Mouse (Mus musculus) adrenal gland, postnatal 25 days (tissue): ENCODE measurements around the gene Cnnm2. TPM values are rescaled to one million over a fixed set of nuclear protein-coding genes. Genes with fewer than 3 reads are reported as not detected.

Experiments
- DNase-seq: peaks from one replicate; pipeline ENCODE4 v3.0.0; 2021; ENCODE audit warnings: mixed read lengths
- total RNA-seq: library from RNA; stranded (reverse); gene quantifications from 2 replicates; pipeline ENCODE4 v1.2.3, GENCODE M21; 2021

The Cnnm2 gene
- total RNA-seq, 1 experiment from 2014 or later: 20.9 TPM

DNA sequence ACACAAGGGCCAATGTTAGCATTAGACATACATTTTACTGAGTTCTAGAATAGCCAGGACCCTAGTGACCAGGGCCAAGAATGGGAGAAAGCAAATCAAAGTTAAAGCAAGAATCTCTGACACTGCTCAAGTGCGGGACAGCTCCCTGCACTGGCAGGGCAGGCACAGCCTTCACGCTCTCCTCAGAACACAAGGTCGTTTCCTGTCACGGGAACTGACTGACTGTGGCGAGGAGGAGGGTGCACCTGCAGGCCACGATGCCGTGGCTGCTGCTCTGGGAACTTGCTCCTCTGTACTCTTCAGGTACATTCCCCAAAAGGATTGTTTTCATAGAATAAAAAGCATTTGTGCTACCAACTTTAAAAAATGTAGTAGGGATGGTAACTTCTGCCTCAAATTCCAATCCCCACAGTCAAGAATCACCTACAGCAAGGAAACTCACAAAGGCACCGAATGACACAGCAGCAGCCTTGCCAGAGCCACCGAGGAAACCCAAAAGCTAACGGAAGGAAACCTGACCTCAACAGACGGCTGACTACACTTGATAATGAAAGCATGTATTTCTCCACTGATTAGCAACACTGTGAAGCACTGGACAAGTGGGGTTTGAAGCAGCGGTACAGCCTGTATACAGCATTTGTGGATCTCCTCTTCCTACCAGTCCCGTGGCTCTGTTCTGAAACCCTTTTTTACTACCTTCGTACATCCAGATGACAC, 126.6 kb downstream of the Cnnm2 start:
- DNase-seq: peak; percentile 33

- no peak for DNase-seq
These were observed 128.3 kb downstream of the Cnnm2 start for GRCm38 (mm10) chr19:46889666-46890065.

DNA sequence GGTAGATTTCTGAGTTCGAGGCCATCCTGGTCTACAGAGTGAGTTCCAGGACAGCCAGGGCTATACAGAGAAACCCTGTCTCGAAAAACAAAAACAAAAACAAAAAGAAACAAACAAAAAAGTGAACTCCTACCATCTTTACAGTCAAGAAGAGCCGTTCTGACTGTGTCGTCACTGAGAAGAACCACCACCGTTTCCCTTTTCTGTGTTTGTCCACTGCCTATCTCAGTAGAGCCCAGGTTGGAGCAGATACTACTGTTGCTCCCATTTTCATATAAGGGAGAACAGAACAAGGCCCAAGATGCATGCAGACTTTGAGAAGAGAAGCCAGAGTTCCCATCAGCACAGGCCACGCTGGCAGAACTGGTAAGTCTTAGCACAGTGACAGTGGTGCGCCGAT, 129.3 kb downstream of the Cnnm2 start:
- DNase-seq: no peak

DNA sequence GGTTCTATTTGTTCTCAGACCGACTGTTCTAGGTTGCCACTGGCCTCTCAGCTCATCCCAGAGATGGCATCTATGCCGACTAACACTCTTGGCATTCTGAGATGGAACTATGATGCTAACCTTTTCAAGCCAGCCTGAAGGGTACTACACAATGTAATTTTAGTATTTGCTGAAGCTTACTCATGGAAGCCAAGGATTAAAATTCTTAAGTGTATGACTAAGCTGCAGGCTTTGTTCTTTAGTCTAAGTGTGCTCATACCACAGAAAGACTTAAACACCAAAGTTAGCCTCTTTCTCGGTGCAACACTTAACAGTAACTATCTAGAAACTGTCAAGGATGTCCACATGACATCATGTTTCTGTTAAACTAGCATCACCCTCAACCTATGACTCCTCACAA, 131.5 kb downstream of the Cnnm2 start:
- DNase-seq: no peak

- DNase-seq: no peak
These were observed 132.1 kb downstream of the Cnnm2 start for GRCm38 (mm10) chr19:46893484-46893883.

DNA sequence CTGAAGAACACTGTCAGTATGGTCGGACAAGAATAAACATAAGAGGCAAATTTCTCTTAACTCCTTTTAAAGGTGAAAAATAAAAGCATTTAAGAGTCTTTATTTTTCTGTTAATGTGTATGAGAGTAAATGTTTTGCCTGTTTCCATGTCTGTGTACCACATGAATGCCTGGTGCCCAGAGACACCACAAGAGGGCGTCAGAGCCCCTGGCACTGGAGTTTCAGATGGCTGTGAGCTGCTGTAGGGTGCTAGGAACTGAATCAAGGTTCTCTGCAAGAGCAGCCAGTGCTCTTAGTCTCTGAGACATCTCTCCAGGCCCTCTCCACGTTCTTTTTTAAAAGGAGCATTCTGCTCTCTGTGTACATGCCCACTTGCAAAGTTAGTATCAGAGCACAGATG, 135.7 kb downstream of the Cnnm2 start:
- DNase-seq: no peak

GRCm38 (mm10) chr19:46898222-46898621, 136.8 kb downstream of the Cnnm2 start:
- no peak for DNase-seq

GRCm38 (mm10) chr19:46899306-46899705, 137.9 kb downstream of the Cnnm2 start:
- no peak for DNase-seq

- DNase-seq: peak; percentile 44
These were observed 138.5 kb downstream of the Cnnm2 start for GRCm38 (mm10) chr19:46899871-46900270.

DNA sequence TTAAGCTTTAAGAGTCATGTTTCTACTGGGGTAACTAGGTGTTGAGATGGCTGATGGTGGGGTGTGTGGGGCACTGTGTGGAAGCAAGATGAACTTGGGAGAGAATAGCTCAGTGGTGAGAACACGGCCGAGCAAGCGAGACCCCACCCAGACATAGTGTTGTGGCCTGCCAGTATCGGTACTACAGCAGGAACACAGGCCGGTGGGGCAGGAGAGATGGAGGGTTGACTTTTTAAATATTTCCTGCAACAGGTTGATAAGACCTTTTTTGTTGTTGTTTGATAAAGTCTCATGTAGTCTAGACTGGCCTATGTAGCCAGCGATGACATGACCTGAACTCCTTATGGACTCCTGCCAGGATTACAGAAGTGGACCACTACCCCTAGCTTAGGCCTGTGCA, 139.4 kb downstream of the Cnnm2 start:
- DNase-seq: no peak

DNA sequence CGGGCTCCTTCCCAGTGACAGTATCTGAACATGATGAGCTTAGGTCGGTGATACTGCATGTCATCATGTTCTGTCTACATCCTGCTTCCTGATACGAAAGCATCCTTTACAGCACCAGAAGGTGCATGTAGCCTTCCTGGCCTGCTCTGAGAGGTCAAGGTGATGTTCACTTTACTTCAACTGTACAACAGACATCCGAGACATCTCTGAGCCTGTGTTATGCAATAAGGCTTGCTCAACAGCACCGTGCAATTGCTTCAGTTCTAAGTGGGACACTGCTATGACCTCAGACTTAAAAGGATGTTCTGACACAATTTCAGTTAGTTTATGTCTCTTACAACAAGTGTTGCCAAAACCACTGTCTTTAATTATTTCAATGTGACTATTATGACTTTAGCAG, 139.9 kb downstream of the Cnnm2 start:
- peak; percentile 50 for DNase-seq

DNA sequence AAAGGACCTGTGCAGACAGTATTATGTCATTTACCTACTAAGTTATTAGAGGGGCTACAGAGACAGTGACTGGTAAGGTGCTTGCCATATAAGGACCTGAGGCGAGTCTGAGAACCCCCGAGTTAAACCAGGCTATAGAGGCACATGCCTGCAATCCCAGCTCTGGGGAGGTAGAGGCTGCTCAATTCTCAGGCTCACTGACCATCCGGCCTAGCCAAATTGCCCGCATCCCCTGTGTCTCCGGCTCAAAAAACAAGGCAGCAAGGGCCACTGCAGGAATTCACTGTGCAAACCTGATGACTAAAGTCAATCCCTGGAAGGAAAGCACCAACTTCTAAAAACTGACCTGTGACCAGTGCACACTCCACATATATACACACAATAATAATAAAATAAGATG, 142.0 kb downstream of the Cnnm2 start:
- DNase-seq: no peak

GRCm38 (mm10) chr19:46904907-46905306, 143.5 kb downstream of the Cnnm2 start:
- DNase-seq: no peak

GRCm38 (mm10) chr19:46905383-46905782, 144.0 kb downstream of the Cnnm2 start:
- DNase-seq: no peak

DNA sequence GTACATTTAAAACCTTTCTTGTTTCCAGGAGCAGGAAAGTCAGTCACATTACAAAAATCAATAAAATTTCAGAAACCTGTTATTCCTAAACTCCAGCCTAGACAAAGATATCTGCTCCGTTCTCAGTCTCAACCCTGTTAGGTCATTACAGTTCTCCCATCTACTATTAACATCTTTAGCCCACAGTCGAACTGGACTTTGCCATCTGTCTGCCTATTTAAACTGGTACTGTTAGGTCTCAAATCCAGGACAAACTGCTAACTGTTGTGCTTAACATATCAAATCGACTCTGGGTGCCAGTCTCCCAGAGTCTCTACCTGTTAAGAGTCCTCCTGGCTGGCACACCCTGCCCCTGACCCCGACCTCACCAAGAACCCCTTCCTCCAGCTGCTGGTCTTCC, 144.6 kb downstream of the Cnnm2 start:
- no peak for DNase-seq

- DNase-seq: no peak
These were observed 146.8 kb downstream of the Cnnm2 start for GRCm38 (mm10) chr19:46908207-46908606.

- DNase-seq: no peak
These were observed 147.6 kb downstream of the Cnnm2 start for GRCm38 (mm10) chr19:46908977-46909376.

DNA sequence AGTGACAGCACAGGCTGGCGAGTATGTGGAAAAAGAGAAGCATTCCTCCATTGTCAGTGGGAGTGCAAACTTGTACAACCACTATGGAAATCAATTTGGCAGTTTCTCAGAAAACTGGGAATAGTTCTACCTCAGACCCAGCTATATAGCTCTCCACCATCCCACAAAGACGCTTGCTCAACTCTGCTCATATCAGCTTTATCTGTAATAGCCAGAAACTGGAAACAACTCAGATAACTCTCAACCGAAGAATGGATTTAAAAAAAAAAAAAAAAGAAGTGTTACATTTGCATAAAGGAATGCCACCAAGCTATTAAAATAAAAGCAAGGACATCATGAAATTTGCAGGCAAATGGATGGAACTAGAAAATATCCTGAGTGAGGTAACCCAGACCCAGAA, 150.1 kb downstream of the Cnnm2 start:
- DNase-seq: no peak

- DNase-seq: no peak
These were observed 152.2 kb downstream of the Cnnm2 start for GRCm38 (mm10) chr19:46913626-46914025.

DNA sequence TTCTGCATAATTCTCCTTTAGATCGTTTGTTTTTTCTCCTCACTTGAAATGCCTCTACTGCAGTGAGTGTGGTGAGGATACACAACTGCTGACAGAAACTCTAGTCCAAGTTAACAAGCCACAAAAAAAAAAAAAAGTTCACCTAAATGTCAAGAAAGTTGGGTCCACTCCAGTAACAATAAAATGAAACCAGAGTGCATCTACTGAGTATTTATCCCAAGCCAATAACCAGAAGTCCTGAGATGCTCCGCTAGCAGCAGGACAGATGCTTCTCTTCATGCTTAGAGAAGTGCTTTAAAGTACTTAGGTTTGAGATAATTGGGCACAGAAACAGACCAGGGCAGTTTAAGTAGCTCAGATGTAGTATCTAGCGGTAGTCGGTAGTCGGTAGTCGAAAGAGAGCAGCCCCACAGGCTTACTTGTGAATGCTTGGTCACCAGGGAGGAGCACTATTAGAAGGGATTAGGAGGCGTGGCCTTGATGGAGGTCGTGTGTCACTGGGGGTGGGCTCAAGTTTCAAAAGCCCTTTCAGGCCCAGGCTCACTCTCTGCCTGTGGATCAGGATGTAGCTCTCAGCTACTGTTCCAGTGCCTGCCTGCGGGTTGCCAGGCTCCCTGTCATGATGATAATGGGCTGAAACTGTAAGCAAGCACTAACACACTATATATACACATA, 154.1 kb downstream of the Cnnm2 start:
- no peak for DNase-seq

- no peak for DNase-seq
These were observed 159.2 kb downstream of the Cnnm2 start for GRCm38 (mm10) chr19:46920571-46920970.

DNA sequence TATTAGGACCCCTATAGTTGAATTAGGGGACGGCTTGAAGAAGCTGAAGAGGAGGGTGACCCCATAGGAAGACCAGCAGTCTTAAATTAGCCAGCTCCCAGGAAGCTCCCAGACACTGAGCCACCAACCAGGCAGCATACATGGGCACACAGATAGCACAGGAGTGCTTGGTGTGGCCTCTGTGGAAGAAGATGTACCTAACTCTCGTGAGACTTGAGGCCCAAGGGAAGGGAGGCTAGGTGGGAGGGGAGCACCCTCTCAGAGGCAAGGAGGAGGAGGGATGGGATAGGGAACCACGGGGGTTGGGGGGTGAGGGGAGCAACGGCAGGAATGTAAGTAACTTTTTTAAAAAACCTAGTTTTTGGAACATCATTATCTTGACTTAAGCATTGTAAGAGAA, 165.0 kb downstream of the Cnnm2 start:
- no peak for DNase-seq

GRCm38 (mm10) chr19:46926951-46927350, 165.6 kb downstream of the Cnnm2 start:
- DNase-seq: no peak

DNA sequence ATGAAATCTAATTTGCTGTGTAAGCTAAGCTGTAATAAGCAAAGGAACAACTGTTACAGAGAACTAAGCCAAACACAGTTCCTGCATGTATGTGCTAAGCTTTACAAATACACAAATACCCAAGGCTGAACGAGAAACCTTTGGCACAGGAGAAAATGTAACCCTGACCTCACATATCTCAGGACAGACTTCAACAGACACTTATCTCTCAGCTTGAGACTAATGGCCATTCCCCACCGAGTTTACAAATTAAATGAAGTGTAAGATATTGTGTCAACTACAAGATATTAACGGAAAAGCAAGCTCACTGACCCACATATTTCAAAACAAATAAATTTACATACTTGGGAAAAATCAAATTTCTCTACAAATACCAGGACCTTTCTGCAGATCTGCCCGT, 166.7 kb downstream of the Cnnm2 start:
- DNase-seq: no peak
